Mouse (Mus musculus) kidney, embryonic 16.5 days (tissue): ENCODE results near the gene Reps2. TPM values are rescaled to one million over a fixed set of nuclear protein-coding genes. Genes with fewer than 3 reads are reported as not detected.

Experiments
- ATAC-seq: fragments of 200-750 bp; cut with Nextera tagmentation; 2 replicates; pipeline ENCODE4 v1.8.0; 2017; ENCODE audit warnings: moderate TSS enrichment; ENCODE audit not compliant: low FRiP score, low TSS enrichment
- H3K27ac ChIP-seq: fragments of 300-500 bp; sonication (generic); 2 replicates; pipeline ENCODE4 v1.5.1; 2014; ENCODE audit warnings: low read length
- H3K27me3 ChIP-seq: fragments of 300-500 bp; sonication (generic); 2 replicates; pipeline ENCODE4 v1.6.1; 2014; ENCODE audit warnings: low read length, control low read depth, mixed read lengths; ENCODE audit not compliant: insufficient read depth
- H3K36me3 ChIP-seq: fragments of 300-500 bp; sonication (generic); 2 replicates; pipeline ENCODE4 v1.6.1; 2014; ENCODE audit warnings: low read length, control low read depth, mixed read lengths; ENCODE audit not compliant: insufficient read depth
- H3K4me1 ChIP-seq: fragments of 300-500 bp; sonication (generic); 2 replicates; pipeline ENCODE4 v1.6.1; 2014; ENCODE audit warnings: low read length, control low read depth, mixed read lengths; ENCODE audit not compliant: insufficient read depth
- H3K4me2 ChIP-seq: fragments of 300-500 bp; sonication (generic); replicated peaks from 2 replicates; pipeline ENCODE4 v1.6.1; 2014; ENCODE audit warnings: low read depth, low read length
- H3K4me3 ChIP-seq: fragments of 300-500 bp; sonication (generic); 2 replicates; pipeline ENCODE4 v1.5.1; 2014; ENCODE audit warnings: mild to moderate bottlenecking, low read length
- H3K9ac ChIP-seq: fragments of 300-500 bp; sonication (generic); replicated peaks from 2 replicates; pipeline ENCODE4 v1.6.1; 2014; ENCODE audit warnings: low read length
- H3K9me3 ChIP-seq: fragments of 300-500 bp; sonication (generic); 2 replicates; pipeline ENCODE4 v1.6.1; 2016; ENCODE audit warnings: low read length, control low read depth
- WGBS: fragments of 180-500 bp; shearing (Covaris S2); extraction: QIAGEN DNeasy Blood & Tissue Kit; methylation state at CpG from one replicate; pipeline ENCODE4 v1.1.7; 2014; 5-methylcytosine and 5-hydroxymethylcytosine counted together
- polyA plus RNA-seq: library from polyadenylated mRNA; unstranded; fragments of >200 nt; fragmentation: Nextera tagmentation; extraction: Ambion mirVana; gene quantifications from 2 replicates; pipeline ENCODE4 v1.2.1, GENCODE M21; 2015

Reps2 gene
- polyA plus RNA-seq, 1 experiment from 2014 or later: 2.0 TPM

GRCm38 (mm10) chrX:162591005-162591801 lies 52.2 kb downstream of the Reps2 start:
- WGBS: 40% methylated on average over 8 of the region's 8 CpGs
- Histone ChIP-seq H3K27me3 (no peaks in the 10 kb centered on the region), H3K9ac (no peak overlapping the region), H3K4me3 (no peak overlapping the region), H3K4me2 (no peak overlapping the region), H3K4me1 (peaks cover 4% of the 10 kb centered on the region; the same call in 1 of the 2 replicates), H3K36me3 (no peaks in the 10 kb centered on the region), H3K9me3 (no peaks in the 10 kb centered on the region), H3K27ac (0 out of 2 replicates have a peak overlapping the region, but pooled peaks have one; percentile 15)
- ATAC-seq: peak; percentile 69; the same call in 1 of the 2 replicates

DNA sequence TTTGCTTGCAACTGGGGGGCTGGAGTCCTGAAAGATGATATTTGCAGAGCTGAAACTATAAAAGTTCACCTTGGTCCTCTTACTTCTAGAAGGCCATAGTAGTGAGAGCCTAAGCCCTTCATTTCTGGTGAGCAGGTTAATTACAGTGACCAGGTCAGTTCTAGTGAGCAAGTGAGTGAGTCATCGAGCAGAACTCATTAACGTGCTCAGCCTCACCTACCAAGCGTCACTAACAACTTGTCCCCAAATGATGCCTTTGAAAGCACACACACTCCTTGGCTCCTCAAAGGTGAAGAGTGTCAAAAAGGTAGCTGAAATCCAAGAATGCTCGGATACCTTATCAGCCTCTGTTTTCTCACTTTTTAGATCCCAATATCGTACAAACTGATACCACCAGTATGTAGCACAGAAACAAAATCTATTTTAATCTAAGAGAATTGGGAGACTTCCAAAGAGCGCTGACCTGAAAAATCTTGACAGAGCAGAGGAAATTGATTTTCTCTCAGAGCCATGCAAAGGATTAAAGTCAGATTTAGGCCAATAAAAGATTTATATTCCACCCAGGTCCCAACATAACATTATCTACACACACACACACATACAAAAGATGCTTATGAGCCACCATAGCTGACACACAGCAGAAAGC lies 53.2 kb downstream of the Reps2 start:
- Histone ChIP-seq H3K4me2 (no peak overlapping the region), H3K36me3 (no peaks in the 10 kb centered on the region), H3K27ac (no peak overlapping the region), H3K9me3 (no peaks in the 10 kb centered on the region), H3K9ac (no peak overlapping the region), H3K4me1 (peaks cover 4% of the 10 kb centered on the region; the same call in 1 of the 2 replicates), H3K4me3 (no peak overlapping the region), H3K27me3 (no peaks in the 10 kb centered on the region)
- peak; percentile 46; the same call in 1 of the 2 replicates for ATAC-seq
- WGBS: 68% methylated on average over 6 of the region's 6 CpGs

DNA sequence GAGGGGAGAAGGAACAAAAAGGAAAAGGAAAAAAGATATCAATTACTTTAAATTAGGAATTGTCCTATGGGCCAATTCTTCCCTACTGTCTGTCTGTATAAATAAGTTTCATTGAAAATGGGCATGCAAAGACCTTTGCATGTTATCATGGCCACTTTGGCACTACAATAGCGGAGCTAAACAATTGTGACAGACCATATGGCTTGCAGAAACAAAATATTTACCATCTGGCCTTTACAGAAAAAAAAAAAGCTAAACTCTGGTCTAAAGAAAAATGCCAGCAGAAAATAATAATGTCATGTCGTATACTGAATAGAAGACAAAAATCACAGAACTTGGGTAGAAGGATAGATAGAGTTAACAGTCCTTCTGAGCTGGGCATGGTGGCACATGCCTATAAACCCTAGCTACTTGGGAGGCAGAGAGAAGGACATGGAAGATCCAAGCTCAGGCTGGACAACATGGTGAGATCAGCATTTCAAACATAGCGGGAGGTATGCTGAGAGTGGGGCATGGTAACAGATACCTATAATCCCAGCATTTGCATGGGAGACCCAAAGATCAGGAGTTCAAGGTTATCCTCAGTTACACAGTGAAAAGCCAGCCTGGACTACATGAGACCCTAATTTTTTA lies 54.2 kb downstream of the Reps2 start:
- no peak overlapping the region for H3K9ac ChIP-seq
- no peaks in the 10 kb centered on the region for H3K36me3 ChIP-seq
- ATAC-seq: no peak
- H3K4me2 ChIP-seq: no peak overlapping the region
- H3K4me1 ChIP-seq: peaks cover 4% of the 10 kb centered on the region; the same call in 1 of the 2 replicates
- H3K4me3 ChIP-seq: no peak overlapping the region
- peaks cover 4% of the 10 kb centered on the region; the same call in 1 of the 2 replicates for H3K27me3 ChIP-seq
- H3K27ac ChIP-seq: no peak overlapping the region
- H3K9me3 ChIP-seq: no peaks in the 10 kb centered on the region
- WGBS: 83% methylated on average over 3 of the region's 3 CpGs

- peaks cover 14% of the 10 kb centered on the region; the same call in 1 of the 2 replicates for H3K27me3 ChIP-seq
- no peak overlapping the region for H3K9ac ChIP-seq
- H3K9me3 ChIP-seq: no peaks in the 10 kb centered on the region
- H3K4me1 ChIP-seq: no peaks in the 10 kb centered on the region
- no peak overlapping the region for H3K27ac ChIP-seq
- no peaks in the 10 kb centered on the region for H3K36me3 ChIP-seq
- H3K4me2 ChIP-seq: no peak overlapping the region
- 66% methylated on average over 3 of the region's 3 CpGs for WGBS
- ATAC-seq: no peak
- no peak overlapping the region for H3K4me3 ChIP-seq
These were observed 59.1 kb downstream of the Reps2 start for GRCm38 (mm10) chrX:162584349-162584748.

- ATAC-seq: no peak
- H3K4me2 ChIP-seq: no peak overlapping the region
- WGBS: 55% methylated on average over 3 of the region's 3 CpGs
- no peak overlapping the region for H3K9ac ChIP-seq
- peaks cover 23% of the 10 kb centered on the region for H3K27me3 ChIP-seq
- no peaks in the 10 kb centered on the region for H3K9me3 ChIP-seq
- no peaks in the 10 kb centered on the region for H3K4me1 ChIP-seq
- no peaks in the 10 kb centered on the region for H3K36me3 ChIP-seq
- no peak overlapping the region for H3K4me3 ChIP-seq
- no peak overlapping the region for H3K27ac ChIP-seq
These were observed 62.9 kb downstream of the Reps2 start for GRCm38 (mm10) chrX:162580521-162580920.

DNA sequence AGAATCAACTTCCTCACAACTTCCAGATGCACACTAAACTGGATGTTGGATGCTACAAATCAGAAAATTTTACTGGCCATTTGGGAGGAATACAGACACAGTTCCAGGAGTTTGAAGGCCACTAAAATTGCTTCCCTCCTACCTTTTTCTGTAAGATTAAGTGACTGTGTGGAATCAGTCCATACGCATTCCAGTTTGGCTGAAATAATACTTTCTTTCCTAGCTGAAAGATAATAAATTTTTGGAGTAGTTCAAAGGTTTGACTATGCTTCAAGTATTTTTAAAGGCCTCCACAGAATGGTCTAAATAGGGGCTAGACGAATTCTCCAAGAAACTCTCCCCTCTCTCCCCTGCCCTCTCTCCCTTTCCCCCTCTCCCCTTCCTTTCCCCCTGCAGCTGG lies 75.0 kb downstream of the Reps2 start:
- Histone ChIP-seq H3K4me2 (no peak overlapping the region), H3K27me3 (peaks cover 6% of the 10 kb centered on the region; the same call in 1 of the 2 replicates), H3K9me3 (no peaks in the 10 kb centered on the region), H3K4me3 (no peak overlapping the region), H3K27ac (no peak overlapping the region), H3K36me3 (no peaks in the 10 kb centered on the region), H3K4me1 (no peaks in the 10 kb centered on the region), H3K9ac (no peak overlapping the region)
- no peak for ATAC-seq
- 48% methylated on average over 2 of the region's 2 CpGs for WGBS

DNA sequence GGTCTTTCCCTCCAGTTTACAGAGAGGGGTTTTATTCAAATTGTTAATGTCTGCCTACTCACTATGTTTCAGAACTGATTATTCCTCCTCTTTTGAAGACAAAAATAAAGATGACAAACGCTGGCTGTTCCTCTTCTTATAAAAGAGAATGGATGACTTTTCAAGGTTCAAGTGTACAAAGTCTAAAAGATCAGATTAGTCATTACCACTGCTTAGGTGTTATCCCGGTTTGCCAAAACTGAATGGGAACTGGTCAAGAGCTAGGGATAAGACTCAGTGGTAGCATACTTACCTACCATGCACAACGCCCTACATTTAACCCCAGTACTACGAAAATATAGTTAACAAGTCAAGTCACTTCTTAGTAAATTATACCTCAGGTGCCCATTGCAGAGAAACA lies 77.9 kb downstream of the Reps2 start:
- Histone ChIP-seq H3K27ac (no peak overlapping the region), H3K27me3 (peaks cover 6% of the 10 kb centered on the region; the same call in 1 of the 2 replicates), H3K4me1 (no peaks in the 10 kb centered on the region), H3K9ac (no peak overlapping the region), H3K9me3 (no peaks in the 10 kb centered on the region), H3K4me2 (no peak overlapping the region), H3K36me3 (no peaks in the 10 kb centered on the region), H3K4me3 (no peak overlapping the region)
- WGBS: 83% methylated on average over 4 of the region's 4 CpGs
- no peak for ATAC-seq

- whole genome bisulfite sequencing: 63% methylated on average over 6 of the region's 6 CpGs
- H3K9me3 ChIP-seq: no peaks in the 10 kb centered on the region
- peaks cover 18% of the 10 kb centered on the region; the same call in 1 of the 2 replicates for H3K27me3 ChIP-seq
- H3K4me1 ChIP-seq: no peaks in the 10 kb centered on the region
- no peak overlapping the region for H3K4me2 ChIP-seq
- no peak overlapping the region for H3K27ac ChIP-seq
- no peaks in the 10 kb centered on the region for H3K36me3 ChIP-seq
- H3K4me3 ChIP-seq: no peak overlapping the region
- no peak overlapping the region for H3K9ac ChIP-seq
- ATAC-seq: no peak
These were observed 87.0 kb downstream of the Reps2 start for GRCm38 (mm10) chrX:162556459-162556841.

GRCm38 (mm10) chrX:162555729-162556458 lies 87.6 kb downstream of the Reps2 start:
- ATAC-seq: no peak
- Histone ChIP-seq H3K4me1 (no peaks in the 10 kb centered on the region), H3K9me3 (no peaks in the 10 kb centered on the region), H3K27me3 (peaks cover 21% of the 10 kb centered on the region; the same call in 1 of the 2 replicates), H3K27ac (no peak overlapping the region), H3K4me3 (no peak overlapping the region), H3K4me2 (no peak overlapping the region), H3K36me3 (no peaks in the 10 kb centered on the region), H3K9ac (no peak overlapping the region)
- 83% methylated on average over 1 of the region's 1 CpGs for WGBS
